In the genomic region with DNA sequence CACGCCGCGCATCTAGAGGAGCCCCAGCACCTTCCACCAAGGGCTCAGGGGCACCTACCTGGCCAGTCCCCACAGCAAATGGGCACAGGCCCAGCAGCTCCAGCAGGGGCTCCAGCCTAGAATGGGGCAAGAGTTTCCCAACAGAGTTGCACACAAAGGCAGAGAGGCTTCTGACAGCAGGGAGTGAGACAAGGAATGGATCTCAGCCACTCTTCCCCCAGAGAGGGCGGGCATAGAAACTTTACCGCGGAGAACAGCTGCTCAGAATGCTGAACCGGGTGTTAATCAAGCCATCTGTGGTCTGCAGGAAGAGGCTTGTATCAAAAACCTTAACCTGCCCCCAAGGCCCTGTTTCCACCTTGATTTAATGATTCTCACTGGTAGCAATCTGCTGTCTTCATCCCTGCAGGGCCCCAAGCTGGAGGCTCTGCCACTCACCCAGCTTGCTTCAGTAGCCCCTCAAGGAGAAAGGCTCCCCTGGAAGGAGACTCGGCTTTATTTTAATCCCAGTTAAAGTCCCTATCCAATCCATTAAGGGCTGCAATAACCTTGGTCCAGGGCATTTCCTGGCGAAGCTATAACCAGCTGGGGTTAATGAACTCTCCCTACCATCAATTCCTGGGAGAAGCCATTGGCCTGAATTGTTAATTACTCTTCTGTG, we compare ENCODE assay signal across 20 mouse cellular contexts. TPM values are rescaled to one million over a fixed set of nuclear protein-coding genes. Genes with fewer than 3 reads are reported as not detected.
A peak's percentile ranks its signal among the peaks of the same experiment; 100 is the strongest.
DNase-seq lines count a peak whose midpoint lies in the region; ATAC-seq and TF ChIP-seq lines count a peak whose summit lies in the region.
"Had no signal": no experiment of that assay in that cellular context is flagged by ENCODE, and none has a peak within 500 bp of the region (broad histone marks: within the 10 kb centered on the region; RNA-seq: fewer than 3 reads in every experiment).

No protein-coding gene starts in this region.

- no peak overlapping the region for H3K4me2 ChIP-seq in neural tube, embryonic 11.5 days (ENCODE audit: low read depth)
- H3K4me2 ChIP-seq in hindbrain, embryonic 13.5 days = no peak overlapping the region
- H3K4me2 ChIP-seq in stomach, postnatal 0 days (replicated peaks; ENCODE audit: low read depth) = no peak overlapping the region
- H3K4me2 ChIP-seq: limb, embryonic 15.5 days had no signal

- H3K4me3 ChIP-seq in neural tube, embryonic 11.5 days (ENCODE audit: low read depth, low read length) = no peak overlapping the region
- H3K4me3 ChIP-seq in hindbrain, embryonic 13.5 days = no peak overlapping the region
- no peak overlapping the region for H3K4me3 ChIP-seq in stomach, postnatal 0 days (ENCODE audit: low read depth, low read length)
- H3K4me3 ChIP-seq: limb, embryonic 15.5 days had no signal

- H3K9me3 ChIP-seq in neural tube, embryonic 11.5 days (ENCODE audit: control insufficient read depth, low read length) = no peaks in the 10 kb centered on the region
- no peaks in the 10 kb centered on the region for H3K9me3 ChIP-seq in hindbrain, embryonic 13.5 days
- no peaks in the 10 kb centered on the region for H3K9me3 ChIP-seq in stomach, postnatal 0 days (ENCODE audit: control insufficient read depth, low read length)
- H3K9me3 ChIP-seq: limb, embryonic 15.5 days had no signal

- WGBS in neural tube, embryonic 11.5 days = 33% methylated on average over 9 of the region's 9 CpGs
- WGBS in hindbrain, embryonic 13.5 days = 29% methylated on average over 9 of the region's 9 CpGs
- 48% methylated on average over 9 of the region's 9 CpGs for WGBS in stomach, postnatal 0 days

- H3K9ac ChIP-seq in neural tube, embryonic 11.5 days (ENCODE audit: low read length) = no peak overlapping the region
- H3K9ac ChIP-seq in hindbrain, embryonic 13.5 days = no peak overlapping the region
- no peak overlapping the region for H3K9ac ChIP-seq in stomach, postnatal 0 days (ENCODE audit: low read length)
- H3K9ac ChIP-seq: limb, embryonic 15.5 days had no signal

- H3K27ac ChIP-seq in neural tube, embryonic 11.5 days (ENCODE audit: low read depth, low read length) = no peak overlapping the region
- 0 out of 2 replicates have a peak overlapping the region, but pooled peaks have one; percentile 12 for H3K27ac ChIP-seq in hindbrain, embryonic 13.5 days
- no peak overlapping the region for H3K27ac ChIP-seq in stomach, postnatal 0 days (replicated peaks)
- H3K27ac ChIP-seq: limb, embryonic 15.5 days had no signal

- no peaks in the 10 kb centered on the region for H3K4me1 ChIP-seq in neural tube, embryonic 11.5 days (ENCODE audit: control insufficient read depth, insufficient read depth, low read length)
- peaks cover 8% of the 10 kb centered on the region for H3K4me1 ChIP-seq in hindbrain, embryonic 13.5 days (replicated peaks)
- H3K4me1 ChIP-seq in stomach, postnatal 0 days (replicated peaks; ENCODE audit: control insufficient read depth, insufficient read depth) = no peaks in the 10 kb centered on the region

- TF ChIP-seq EP300 in stomach, postnatal 0 days (optimal IDR thresholded peaks at IDR 0.05) = no peak

- H3K36me3 ChIP-seq in neural tube, embryonic 11.5 days (ENCODE audit: control insufficient read depth, insufficient read depth, low read length) = no peaks in the 10 kb centered on the region
- no peaks in the 10 kb centered on the region for H3K36me3 ChIP-seq in hindbrain, embryonic 13.5 days
- no peaks in the 10 kb centered on the region for H3K36me3 ChIP-seq in stomach, postnatal 0 days (ENCODE audit: control insufficient read depth, insufficient read depth, low read length)
- H3K36me3 ChIP-seq: limb, embryonic 15.5 days had no signal

- DNase-seq in embryo, embryonic 11 days = peak; percentile 12
- DNase-seq in embryo, embryonic 10.5 days (ENCODE audit: low spot score) = no peak
- no peak for DNase-seq in neural tube, embryonic 11.5 days (ENCODE audit: low spot score)
- no peak for DNase-seq in neural tube, embryonic 10.5 days (ENCODE audit: extremely low spot score, low spot score)
- DNase-seq in retina, postnatal 1 day = peak; percentile 17
- no peak for DNase-seq in stomach, postnatal 0 days (ENCODE audit: low spot score)
- DNase-seq: cerebellum, adult 9-10 months; gastrocnemius, postnatal 36 days; kidney, adult 8-10 months; lung, adult 18-20 months; right cerebral cortex, postnatal 14 days had no signal

- TF ChIP-seq CTCF in stomach, postnatal 0 days (IDR thresholded peaks at IDR 0.05; ENCODE audit: low read depth) = no peak

- H3K27me3 ChIP-seq in neural tube, embryonic 11.5 days (ENCODE audit: control insufficient read depth, insufficient read depth, low read length) = no peaks in the 10 kb centered on the region
- H3K27me3 ChIP-seq in hindbrain, embryonic 13.5 days = no peaks in the 10 kb centered on the region
- H3K27me3 ChIP-seq in stomach, postnatal 0 days (ENCODE audit: control insufficient read depth, insufficient read depth, low read length) = no peaks in the 10 kb centered on the region
- H3K27me3 ChIP-seq: limb, embryonic 15.5 days had no signal

- ATAC-seq in neural tube, embryonic 11.5 days (ENCODE audit: insufficient read depth, low FRiP score, low TSS enrichment) = peak; percentile 50; the same call in 1 of the 2 replicates
- peak; percentile 43; the same call in 1 of the 2 replicates for ATAC-seq in hindbrain, embryonic 13.5 days (ENCODE audit: low FRiP score)
- ATAC-seq in granulocyte monocyte progenitor cell, adult 5-6 weeks (replicated peaks; ENCODE audit: poor library complexity, severe bottlenecking) = no peak
- ATAC-seq in stomach, postnatal 0 days (ENCODE audit: low FRiP score, low TSS enrichment) = no peak

RNA-seq across cellular contexts. Expression of a gene that starts 1.4 kb away (rescaled TPM):
- not detected in 2 replicates for polyA plus RNA-seq in neural tube, embryonic 11.5 days (2014; fragmentation: Nextera tagmentation; extraction: Ambion mirVana)
- polyA plus RNA-seq in hindbrain, embryonic 13.5 days (2015; fragmentation: Nextera tagmentation; extraction: Ambion mirVana) = not detected in 2 replicates
- total RNA-seq in granulocyte monocyte progenitor cell, adult 5-6 weeks (2014; fragmentation: Nextera tagmentation) = not detected in 2 replicates
- not detected in 2 replicates for total RNA-seq in granulocyte monocyte progenitor cell, adult 5-6 weeks (2017)
- not detected in 2 replicates for polyA plus RNA-seq in stomach, postnatal 0 days (2015; fragmentation: Nextera tagmentation; extraction: Ambion mirVana)
- total RNA-seq: CH12.LX; gastrocnemius, postnatal 36 days; megakaryocyte, adult 5-6 weeks; neutrophil, adult 5-6 weeks had no signal
- polyA plus RNA-seq: embryonic facial prominence, embryonic 11.5 days; heart, embryonic 14.5 days; limb, embryonic 15.5 days; thymus, postnatal 0 days had no signal

Comparison
In these comparisons a context has a peak if more than half of its experiments do, and no peak if none do; other contexts are left out.
1. DNase-seq: peak in embryo, embryonic 11 days (single experiment) and retina, postnatal 1 day (single experiment); none in embryo, embryonic 10.5 days (single experiment), neural tube, embryonic 11.5 days (single experiment), neural tube, embryonic 10.5 days (single experiment) and stomach, postnatal 0 days (single experiment).
2. ATAC-seq: peak in neural tube, embryonic 11.5 days (single experiment) and hindbrain, embryonic 13.5 days (single experiment); none in granulocyte monocyte progenitor cell, adult 5-6 weeks (single experiment) and stomach, postnatal 0 days (single experiment).